Mouse (Mus musculus) natural killer cell, adult 2 months (primary cell): ENCODE results near the gene Ica1l.
"Not testable (repeated sequence)": the region's sequence is repeated elsewhere in the genome, so short reads cannot be mapped to it uniquely, and the experiment has no call there.

ENCODE experiments used
- DNase-seq, 2 experiments: peaks; one replicate each; pipeline ENCODE4 v3.0.0; 2022; ENCODE audit warnings: low spot score in 2 of 2

The Ica1l gene

DNA sequence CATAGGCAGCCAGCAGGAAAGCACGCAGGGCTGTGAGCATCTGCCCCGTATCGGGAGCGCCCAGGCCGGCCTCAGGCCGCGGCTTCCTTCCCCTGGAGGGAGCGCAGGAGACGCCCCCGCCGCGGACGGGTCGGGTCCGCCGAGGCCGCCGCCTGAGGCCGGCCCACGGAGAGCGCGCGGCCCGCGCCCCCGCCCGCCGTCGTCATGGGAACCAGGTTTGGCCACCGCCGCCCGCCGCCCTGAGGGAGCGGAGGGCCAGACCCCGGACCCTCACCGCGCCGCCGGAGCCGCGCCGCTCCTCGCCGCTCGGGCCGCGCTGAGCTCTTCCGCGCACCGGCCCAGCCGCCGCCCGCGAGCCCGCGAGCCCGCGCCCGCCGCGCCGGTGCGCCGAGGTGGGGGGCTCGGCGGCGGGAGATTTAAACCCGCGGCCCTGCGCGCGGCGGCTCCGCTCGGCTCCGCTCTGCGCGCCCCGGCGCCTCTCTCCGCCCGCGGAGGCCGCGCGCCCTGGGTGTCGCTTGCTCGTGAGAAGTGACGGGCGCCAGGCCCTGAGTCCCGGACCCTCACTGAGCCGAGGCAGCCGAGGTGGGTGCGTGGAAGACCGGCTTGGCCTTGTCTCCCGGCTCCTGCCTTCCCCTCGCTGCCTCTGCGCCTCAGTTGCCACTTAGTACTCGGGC lies at the start of gene Ica1l:
TSS of gene Ica1l (minus strand) at position 389 of the 674 bp plus-strand sequence.
- peak; percentile 20 to 26 for DNase-seq

DNA sequence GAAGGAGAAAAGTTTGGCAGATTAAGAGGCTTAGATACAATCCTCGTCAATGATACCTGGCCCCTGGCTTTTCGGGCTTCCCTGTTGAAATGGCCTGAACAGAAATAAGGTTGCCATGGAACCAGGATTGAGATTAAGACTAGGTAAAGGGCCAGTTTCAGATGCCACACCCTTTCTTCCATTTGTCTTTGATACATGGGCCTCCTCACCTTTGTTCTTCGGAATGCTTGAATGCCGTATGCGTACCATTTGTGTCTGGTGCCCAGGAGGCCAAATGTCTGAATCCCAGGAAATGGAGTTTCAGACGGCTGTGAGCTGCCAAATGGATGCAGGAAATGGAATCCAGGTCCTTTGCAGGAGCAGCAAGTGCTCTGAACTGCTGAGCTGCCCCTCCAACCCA lies 33.4 kb upstream of the Ica1l start:
- DNase-seq: no peak

DNA sequence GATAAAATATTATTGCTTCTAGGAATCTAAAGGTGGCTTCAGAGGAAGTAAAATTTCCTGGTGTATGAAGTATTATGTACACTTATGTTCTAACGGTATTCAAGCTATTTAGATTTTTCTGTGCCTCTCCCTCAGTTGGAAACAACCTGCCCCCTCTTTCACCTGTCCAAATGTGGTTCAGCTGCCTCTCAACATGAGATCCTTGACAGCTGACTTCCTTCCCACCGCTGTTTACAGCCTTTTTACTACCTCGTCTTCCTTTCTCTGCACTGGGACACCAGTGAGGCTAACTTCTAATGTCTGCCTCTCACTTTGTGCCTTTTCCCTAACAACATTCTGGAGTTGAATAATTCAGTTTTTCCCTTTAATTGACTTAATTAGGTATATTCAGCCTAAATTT lies 32.6 kb upstream of the Ica1l start:
- DNase-seq: no peak

DNA sequence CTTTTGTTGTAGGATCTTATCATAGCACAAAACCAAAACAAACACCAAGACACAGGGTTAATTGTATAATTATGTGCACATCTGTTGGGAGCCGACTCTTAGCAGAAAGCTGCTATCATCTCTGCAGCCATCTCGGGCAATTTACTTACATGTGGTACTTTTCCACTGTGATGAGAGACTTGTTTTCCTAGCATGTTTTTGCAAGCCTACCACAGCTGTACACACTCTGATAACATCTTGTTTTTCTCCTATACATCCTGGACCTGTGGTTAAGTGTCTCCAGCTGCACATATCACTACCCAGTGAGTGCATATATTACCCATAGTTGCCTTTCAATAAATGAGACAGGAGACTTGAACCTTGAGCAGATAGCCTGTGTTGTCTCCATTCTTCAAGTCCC lies 32.0 kb upstream of the Ica1l start:
- no peak for DNase-seq

DNA sequence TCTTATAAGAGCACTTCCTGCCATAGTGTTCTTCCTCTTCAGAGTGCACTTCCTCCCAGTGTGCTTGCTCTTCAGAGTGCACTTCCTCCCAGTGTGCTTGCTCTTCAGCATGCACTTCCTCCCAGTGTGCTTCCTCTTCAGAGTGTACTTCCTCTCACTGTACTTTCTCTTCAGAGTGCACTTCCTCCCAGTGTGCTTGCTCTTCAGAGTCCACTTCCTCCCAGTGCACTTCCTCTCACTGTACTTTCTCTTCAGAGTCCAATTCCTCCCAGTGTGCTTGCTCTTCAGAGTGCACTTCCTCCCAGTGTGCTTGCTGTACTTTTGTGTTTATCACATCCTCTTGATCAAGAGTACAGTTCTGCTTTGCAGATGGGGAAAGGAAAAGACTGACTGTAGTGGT lies 27.7 kb upstream of the Ica1l start:
- DNase-seq: peak in 1 of 2 experiments; percentile 29

DNA sequence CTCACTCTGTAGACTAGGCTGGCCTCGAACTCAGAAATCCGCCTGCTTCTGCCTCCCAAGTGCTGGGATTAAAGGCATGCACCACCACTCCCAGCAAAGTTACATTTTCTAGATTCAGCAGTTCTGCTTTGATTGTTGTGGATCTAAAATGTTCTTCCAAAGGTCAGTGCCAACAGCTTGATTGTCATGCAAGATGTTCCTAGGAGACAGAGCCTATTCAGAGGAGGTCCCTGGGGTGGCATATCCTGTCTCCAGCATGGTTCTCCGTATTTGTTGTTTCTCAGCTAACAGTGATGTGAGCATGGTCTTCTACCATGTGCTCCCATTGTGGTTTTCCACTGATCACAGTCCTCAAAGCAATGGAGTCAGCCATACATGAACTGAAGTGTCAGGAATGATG lies 13.3 kb upstream of the Ica1l start:
- DNase-seq: no peak

DNA sequence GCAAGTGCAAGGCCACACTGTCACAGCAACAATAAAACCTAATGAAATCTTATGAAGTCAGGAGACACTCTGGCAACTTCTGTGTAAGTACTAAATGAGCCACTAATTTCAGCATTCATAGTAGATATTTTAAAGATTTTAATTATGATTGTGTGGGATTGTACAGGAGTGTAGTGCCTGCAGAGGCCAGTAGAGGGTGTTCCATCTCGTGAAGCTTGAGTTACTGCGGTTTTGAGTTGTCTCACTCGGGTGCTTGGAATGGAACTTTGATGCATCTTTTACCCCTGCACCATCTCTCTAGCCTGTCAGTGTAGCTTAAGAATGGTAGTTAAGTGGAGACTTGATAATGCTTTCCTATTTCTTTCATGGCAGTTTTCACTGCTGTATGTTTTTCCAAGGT lies 11.7 kb upstream of the Ica1l start:
- peak in 1 of 2 experiments; percentile 1 for DNase-seq

DNA sequence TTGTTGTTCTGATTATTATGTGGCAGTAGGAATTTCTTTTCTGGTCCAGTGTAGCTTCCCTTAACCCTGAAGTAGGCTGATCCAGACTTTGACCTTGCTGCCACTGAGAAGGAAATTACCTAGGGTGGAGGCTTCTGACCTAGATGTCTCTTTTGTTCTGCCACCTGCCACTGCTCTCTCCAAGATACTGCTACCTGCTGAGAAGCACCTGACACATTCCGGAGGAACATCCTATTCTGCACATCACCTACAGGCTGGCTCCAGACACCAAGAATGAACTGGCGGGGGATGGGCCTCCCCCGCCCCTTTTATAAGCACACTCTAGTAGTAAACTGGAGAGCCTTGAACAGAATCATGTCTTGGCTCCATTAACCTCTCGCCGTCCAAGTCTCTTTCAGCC lies 4.5 kb upstream of the Ica1l start:
- DNase-seq: not testable (repeated sequence)

DNA sequence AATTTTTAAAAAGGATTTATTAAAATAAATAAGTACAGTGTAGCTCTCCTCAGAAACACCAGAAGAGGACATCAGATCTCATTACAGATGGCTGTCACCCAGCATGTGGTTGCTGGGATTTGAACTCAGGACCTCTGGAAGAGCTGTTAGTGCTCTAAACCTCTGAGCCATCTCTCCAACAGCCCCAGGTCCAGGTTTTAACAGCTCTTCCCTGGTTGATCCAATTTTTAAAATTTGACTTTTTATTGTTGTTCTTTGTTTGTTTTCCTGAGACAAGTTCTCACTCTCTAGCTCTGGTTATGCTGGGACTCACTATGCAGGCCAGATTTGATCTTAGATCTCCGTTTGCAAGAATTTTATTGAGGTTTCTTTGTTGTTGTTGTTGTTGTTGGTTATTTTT lies 1.6 kb upstream of the Ica1l start:
- DNase-seq: no peak

DNA sequence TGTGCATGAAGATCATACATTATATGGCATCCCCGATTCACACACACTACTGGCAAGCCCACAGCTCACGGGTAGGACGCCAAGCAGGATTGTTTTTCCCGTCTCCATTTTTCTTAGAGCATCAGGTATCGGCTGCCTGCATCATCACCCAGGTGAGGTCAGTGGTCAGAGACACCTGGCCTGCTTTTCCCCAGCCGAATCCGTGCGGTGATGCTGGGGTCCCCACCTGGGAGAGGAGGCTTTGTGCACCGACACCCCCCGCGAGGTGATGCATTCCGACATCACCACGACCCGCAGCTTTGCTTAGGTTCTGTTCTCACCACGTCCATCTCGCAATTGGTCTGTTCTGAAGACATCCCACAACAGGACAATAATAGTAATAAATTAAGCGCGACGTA lies 587 bp downstream of the Ica1l start:
- no peak for DNase-seq

DNA sequence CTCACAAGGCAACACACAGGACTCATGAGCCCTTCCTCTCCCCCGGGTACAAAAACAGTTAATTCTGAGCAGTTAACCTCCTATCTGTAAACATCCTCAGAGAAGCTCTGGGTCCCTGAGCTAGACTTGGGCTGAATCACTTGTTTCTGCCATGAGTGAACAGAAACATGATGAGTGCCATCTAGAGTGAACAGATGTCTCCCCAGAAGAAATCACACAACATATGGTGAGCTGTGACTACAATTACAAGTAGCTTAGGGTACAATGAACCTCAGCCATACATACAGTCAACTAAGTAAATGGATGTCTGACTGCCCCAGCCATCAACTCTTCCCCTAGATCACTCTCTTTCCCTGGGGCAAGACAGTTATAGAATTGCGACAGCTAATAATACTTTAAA lies 7.9 kb downstream of the Ica1l start:
- DNase-seq: no peak

DNA sequence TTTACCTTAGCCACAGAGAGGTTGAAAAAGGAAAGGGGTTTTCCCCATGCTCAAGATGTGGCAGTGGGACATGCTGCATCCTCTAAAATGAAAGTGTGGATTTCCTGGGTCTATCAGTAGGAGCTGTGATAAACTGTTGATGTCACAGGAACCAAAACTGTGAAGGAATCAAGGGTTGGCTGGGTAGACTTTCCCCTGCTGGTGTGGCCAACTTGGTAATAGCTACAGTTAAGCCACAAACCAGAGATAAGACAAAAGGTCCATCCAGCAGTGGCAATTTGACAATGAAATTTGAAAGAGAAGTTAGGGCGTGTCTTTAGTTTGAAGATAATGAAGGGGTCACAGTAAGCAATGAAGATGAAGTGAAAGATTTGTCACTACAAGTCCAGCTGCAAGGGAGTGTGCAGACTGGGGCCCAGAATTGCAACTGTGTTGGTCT lies 25.9 kb downstream of the Ica1l start:
- peak; percentile 18 to 50 for DNase-seq

DNA sequence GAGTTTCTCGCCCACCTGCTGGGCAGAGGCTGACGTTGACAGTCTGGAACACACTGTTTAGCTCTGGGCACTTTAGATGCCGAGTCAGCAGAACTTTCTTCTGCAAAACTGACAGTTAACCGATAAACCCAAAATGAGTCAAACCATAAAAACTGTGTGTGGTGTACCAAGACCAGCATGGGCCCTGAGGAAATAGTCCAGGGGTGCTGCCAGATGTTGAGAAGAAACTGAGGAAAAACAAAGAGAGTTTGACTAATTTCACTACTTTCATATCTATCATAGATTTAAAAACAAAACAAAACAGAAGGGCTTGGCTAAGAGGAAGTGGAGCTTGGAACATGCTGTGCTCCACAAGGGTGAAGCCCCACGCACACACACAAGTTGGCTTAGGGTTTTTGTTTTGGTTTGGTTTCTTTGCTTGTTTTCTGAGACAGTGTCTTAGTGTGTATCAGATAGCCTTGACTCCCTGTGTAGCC lies 26.8 kb downstream of the Ica1l start:
- peak in 1 of 2 experiments; percentile 14 for DNase-seq

DNA sequence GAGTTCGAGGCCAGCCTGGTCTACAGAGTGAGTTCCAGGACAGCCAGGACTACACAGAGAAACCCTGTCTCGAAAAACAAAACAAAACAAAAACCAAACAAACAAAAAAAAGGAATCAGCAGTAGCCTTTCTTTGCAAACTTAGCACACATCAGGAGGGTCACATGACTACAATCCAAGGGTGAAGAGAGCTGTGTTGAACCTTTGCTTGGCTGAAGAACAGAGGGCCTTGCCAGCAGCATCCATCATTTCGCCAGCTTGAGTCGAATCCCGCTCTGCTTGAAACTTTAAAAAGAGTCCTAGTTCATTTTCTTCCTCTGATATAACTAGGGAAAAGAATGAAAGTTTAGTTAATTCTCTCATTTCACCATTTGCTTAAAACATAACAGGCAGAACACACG lies 27.5 kb downstream of the Ica1l start:
- DNase-seq: no peak

DNA sequence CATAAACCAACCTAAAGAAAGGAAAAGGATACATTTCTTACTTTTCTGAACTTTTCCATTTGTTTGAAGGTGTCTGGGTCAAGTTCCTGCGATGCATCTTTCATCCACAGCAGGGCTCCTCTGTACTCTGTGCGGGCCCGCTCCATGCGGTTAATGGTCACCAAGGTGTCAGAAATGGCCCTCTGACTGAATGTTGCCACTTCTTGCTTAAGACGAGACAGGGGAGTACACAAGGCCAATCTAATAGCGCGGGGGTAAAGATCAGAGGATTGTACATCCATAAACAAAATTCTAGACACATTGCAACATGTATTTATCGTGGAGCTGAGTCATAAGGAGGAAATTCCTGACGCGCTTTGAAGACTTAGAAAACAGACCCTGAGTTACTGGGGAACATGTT lies 29.2 kb downstream of the Ica1l start:
- DNase-seq: no peak

DNA sequence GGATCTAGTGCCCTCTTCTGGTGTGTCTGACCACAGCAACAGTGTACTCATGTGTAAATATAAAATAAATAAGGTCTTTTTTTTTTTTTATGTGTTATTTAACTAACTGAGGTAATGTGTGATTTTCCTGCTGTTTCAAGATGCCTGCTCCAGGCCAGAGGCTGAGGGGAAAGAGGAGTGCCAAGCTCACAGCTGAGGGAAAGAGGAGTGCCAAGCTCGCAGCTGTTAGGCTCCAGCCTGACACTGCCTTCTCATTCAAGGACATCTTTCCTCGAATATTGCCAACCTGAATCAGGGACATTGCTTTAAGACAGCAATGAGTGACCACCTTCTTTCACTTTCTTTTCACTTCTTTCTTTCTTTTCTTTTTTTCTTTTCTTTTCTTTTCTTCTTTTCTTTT lies 34.2 kb downstream of the Ica1l start:
- DNase-seq: no peak

DNA sequence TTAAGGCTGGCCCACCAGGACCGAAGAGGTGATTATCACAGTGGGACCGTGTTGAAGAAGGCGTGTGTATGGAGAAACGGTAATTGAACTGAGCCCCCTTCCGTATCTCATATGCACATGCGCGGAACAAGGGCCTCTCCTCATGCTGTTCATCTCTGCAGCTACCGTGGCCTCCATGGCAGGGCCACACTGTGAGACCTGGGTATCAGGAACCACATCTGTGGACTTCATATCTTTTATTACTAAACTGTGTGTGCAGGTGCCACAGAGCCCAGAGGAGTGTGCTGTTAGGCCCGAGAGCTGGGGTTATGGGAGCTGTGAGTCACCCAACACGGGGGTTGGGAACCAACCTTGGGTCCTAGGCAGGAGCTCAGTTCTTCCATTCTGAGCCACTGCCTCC lies 35.6 kb downstream of the Ica1l start:
- no peak for DNase-seq

DNA sequence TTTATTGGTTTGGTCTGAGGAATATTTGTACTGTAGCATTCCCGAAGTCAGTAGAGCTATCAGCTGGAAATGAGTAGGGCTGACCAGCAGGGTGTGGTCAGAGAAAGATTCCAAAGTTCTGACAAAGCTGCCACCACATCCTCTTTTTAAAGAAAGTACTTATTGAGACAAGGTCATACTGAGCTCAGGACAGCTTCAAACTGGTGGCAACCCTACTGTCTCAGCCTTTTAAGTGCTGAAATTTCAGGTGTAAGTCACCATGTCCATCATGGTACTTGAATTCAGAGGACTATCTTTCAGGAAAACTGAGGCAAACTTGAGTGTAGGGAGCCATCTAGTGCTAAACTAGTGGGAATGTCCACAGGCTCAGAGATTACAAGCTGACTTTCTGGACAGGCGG lies 42.7 kb downstream of the Ica1l start:
- DNase-seq: no peak

DNA sequence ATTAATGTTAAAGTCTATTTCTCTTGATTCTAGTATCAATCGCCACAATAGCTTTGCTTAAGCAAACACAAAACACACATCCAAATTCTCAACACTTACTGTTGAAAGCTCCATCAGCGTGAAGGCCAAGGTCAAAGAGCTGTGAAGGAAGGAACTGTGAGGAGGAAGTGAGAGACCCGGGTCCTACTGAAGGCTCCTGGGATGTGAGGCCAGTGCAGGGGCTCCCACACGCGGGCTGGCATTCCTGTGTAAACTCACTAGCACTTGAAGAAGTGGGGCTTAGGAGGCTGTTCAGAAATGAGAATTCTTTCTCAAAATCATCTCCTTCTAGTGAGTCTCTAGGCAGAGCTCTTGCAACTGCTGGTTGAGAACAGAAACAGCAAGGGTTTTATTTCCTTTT lies 45.6 kb downstream of the Ica1l start:
- no peak for DNase-seq

DNA sequence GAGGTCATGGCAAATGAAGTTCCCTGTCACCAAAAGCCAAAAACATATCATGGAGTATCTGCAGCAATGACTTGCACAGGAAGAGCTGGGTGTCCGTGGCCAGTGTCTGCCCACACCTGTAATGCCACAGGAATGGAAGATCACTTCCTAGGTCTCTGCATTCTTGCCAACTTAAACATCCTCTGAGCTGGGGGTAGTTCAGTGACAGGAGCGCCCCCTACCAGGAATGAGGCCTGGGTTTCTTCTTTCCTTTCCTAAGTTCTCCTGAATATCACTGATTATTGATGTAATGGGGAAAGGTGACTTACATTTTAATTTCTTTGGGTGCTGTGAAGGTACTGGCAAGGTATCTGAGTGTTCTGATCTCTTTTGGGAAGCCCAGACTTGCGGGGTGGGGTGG lies 47.3 kb downstream of the Ica1l start:
- DNase-seq: no peak

DNA sequence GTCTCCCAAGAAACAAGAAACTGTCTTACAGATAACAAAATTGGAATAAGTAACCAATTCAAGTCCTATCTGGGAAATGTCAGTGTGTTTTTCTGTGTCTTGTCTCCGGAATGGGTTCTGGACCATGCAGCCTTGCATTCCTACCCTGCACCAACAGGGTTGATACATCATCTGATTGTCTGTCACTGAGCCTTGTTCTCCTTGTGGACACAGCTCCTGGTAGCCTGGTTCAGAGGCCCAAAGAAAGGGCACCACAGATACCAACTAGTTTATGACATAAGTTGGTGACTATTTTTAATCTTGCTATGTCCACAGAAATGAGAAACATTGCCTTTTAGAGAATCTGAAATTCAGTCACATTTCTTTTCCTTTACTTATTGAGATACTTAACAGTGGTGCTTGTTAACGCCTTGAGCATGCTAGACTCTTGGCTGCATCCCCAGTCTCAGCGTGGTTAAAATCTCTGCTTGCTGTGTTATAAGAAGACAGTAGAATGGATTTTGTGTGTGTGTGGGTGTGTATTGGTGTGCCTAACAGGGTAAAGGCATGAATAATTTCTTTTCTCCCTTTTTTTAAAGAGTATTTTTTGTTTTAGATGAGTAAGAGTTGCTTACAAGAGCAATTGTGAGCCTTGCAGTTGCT lies 55.5 kb downstream of the Ica1l start:
- DNase-seq: no peak

DNA sequence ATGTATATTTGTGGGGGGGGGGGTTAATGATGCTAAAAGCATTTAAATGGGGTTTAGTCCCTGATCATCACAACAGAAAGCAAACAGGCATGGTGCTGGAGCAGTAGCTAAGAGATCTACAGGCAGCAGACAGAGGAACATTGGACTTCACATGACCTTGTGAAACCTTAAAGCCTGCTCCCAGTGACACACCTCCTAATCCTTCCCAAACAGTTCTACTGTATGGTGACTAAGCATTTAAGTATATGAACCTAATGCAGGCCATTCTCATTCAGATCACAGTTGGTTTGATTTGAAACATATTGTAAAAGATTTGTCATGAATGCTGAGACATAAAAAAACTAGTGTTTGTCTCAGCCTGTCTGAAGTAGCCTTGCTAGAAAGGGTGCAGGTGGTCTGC lies 56.4 kb downstream of the Ica1l start:
- DNase-seq: no peak

DNA sequence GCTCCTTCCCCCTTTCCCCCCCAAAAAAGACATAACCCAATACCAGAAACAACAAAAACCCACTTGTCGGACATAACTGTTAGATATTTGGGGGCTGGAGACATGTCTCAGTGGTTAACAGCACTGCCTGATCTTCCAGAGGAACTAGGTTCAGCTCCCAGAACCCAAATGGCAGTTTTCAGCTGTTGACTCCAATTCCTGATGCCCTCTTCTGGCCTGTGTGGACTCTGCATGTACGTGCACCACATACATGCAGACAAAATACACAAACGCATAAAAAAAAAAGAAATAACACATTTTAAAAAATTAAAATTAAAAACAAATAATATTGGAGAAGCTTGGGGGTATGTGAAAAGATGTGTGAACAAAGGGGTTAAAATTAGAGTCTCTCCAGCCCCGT lies 75.7 kb downstream of the Ica1l start:
- peak in 1 of 2 experiments; percentile 16 for DNase-seq
